Mouse (Mus musculus) neural tube, embryonic 14.5 days (tissue): Measurements from ENCODE around the gene Mknk2. TPM values are rescaled to one million over a fixed set of nuclear protein-coding genes. Genes with fewer than 3 reads are reported as not detected.
A peak's percentile ranks its signal among the peaks of the same experiment; 100 is the strongest.

Experiments
- ATAC-seq: fragments of 200-750 bp; cut with Nextera tagmentation; 2 replicates; pipeline ENCODE4 v1.8.0; 2017; ENCODE audit warnings: low read depth, mild to moderate bottlenecking, moderate TSS enrichment, moderate library complexity
- H3K27ac ChIP-seq: fragments of 300-500 bp; sonication (generic); 2 replicates; pipeline ENCODE4 v1.5.1; 2014; ENCODE audit warnings: low read depth, mild to moderate bottlenecking, control low read depth, low read length, moderate library complexity, mixed read lengths
- H3K27me3 ChIP-seq: fragments of 300-500 bp; sonication (generic); 2 replicates; pipeline ENCODE4 v1.6.1; 2014; ENCODE audit warnings: low read length; ENCODE audit not compliant: control insufficient read depth, insufficient read depth
- H3K36me3 ChIP-seq: fragments of 300-500 bp; sonication (generic); 2 replicates; pipeline ENCODE4 v1.6.1; 2014; ENCODE audit warnings: low read length, mixed read lengths; ENCODE audit not compliant: control insufficient read depth, insufficient read depth
- H3K4me1 ChIP-seq: fragments of 300-500 bp; sonication (generic); 2 replicates; pipeline ENCODE4 v1.6.1; 2014; ENCODE audit warnings: low read length; ENCODE audit not compliant: control insufficient read depth, insufficient read depth
- H3K4me2 ChIP-seq: fragments of 300-500 bp; sonication (generic); 2 replicates; pipeline ENCODE4 v1.6.1; 2014; ENCODE audit warnings: mild to moderate bottlenecking, low read depth, low read length, control low read depth
- H3K4me3 ChIP-seq: fragments of 300-500 bp; sonication (generic); 2 replicates; pipeline ENCODE4 v1.5.1; 2014; ENCODE audit warnings: low read depth, low read length, control low read depth, mixed read lengths
- H3K9ac ChIP-seq: fragments of 300-500 bp; sonication (generic); replicated peaks from 2 replicates; pipeline ENCODE4 v1.6.1; 2014; ENCODE audit warnings: low read depth, mild to moderate bottlenecking, control low read depth, low read length, mixed read lengths
- H3K9me3 ChIP-seq: fragments of 300-500 bp; sonication (generic); 2 replicates; pipeline ENCODE4 v1.6.1; 2016; ENCODE audit warnings: low read length; ENCODE audit not compliant: control insufficient read depth
- WGBS: fragments of 180-500 bp; shearing (Covaris S2); extraction: QIAGEN DNeasy Blood & Tissue Kit; methylation state at CpG from one replicate; pipeline ENCODE4 v1.1.7; 2014; 5-methylcytosine and 5-hydroxymethylcytosine counted together
- polyA plus RNA-seq: library from polyadenylated mRNA; unstranded; fragments of >200 nt; fragmentation: Nextera tagmentation; extraction: Ambion mirVana; gene quantifications from 2 replicates; pipeline ENCODE4 v1.2.1, GENCODE M21; 2014

Gene Mknk2
- polyA plus RNA-seq, 1 experiment from 2014 or later, result 43.1 TPM

DNA sequence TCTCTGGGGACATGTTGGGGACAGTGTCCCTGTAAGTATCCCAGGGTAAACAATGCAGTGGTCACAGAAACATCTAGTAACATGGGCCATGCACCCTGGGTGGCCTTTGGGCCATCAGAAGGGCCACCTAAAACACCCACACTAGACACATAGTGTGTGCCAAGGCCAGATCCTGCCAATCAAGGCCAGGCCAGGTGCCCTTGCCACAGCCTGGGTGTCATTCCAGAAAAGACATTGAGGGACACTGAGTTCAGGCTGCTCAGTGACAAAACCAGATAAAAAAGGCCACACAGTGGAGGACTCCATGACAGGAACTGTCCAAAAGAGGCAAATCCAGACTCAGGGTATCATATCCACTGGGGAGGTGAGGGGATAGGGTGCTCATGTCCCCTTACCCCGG is 5.7 kb upstream of the Mknk2 start:
- no peaks in the 10 kb centered on the region for H3K27me3 ChIP-seq
- H3K9me3 ChIP-seq, result no peaks in the 10 kb centered on the region
- WGBS, result 100% methylated on average over 1 of the region's 1 CpGs
- no peak overlapping the region for H3K27ac ChIP-seq
- no peak for ATAC-seq
- H3K4me3 ChIP-seq, result no peak overlapping the region
- H3K4me2 ChIP-seq, result no peak overlapping the region
- no peak overlapping the region for H3K9ac ChIP-seq
- peaks cover 22% of the 10 kb centered on the region for H3K36me3 ChIP-seq
- H3K4me1 ChIP-seq, result peaks cover 2% of the 10 kb centered on the region; the same call in 1 of the 2 replicates

DNA sequence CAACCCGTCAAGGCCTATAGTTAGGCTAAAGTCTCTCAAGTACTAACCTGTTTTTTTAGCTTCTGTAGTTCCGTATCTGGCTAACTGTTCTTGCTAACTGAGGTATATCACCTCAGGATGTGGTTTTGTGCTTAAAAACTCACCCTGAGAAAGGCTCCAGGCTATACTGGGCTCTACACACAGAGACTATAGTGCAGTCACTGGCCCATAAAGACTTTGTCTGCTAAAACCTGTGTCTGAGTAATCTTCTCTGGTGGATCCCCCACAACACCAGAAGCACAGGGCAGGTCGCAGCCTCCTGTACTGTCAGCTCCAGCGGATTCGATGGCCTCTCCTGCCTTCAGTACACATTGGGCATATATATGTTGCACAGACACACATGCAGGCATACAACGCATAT is 4.1 kb upstream of the Mknk2 start:
- H3K4me1 ChIP-seq, result peaks cover 19% of the 10 kb centered on the region
- no peak overlapping the region for H3K4me2 ChIP-seq
- 96% methylated on average over 6 of the region's 6 CpGs for WGBS
- H3K27me3 ChIP-seq, result no peaks in the 10 kb centered on the region
- H3K9ac ChIP-seq, result no peak overlapping the region
- H3K4me3 ChIP-seq, result no peak overlapping the region
- H3K27ac ChIP-seq, result no peak overlapping the region
- H3K36me3 ChIP-seq, result peaks cover 17% of the 10 kb centered on the region
- H3K9me3 ChIP-seq, result no peaks in the 10 kb centered on the region
- ATAC-seq, result no peak

DNA sequence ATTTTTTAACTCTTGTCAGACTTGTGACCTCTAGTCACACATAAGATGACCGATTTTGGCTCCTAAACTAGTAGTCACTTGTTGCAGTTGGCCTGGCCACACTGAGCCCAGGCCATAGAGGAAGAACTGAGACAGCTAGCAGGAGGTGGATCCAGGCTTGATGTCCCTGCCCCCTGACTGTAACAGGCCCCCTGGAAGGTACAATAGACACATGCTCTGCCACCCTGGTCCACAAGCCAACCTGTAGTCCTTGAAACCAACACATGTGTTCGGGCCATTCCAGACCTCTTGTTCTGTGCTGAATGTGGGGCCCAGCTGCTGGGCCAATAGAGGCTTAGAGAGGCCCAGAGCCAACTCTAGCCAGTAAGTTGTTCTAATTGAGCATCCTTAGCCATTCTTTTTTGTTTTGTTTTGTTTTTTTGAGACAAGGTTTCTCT is 2.4 kb upstream of the Mknk2 start:
- WGBS, result 86% methylated on average over 2 of the region's 2 CpGs
- no peaks in the 10 kb centered on the region for H3K27me3 ChIP-seq
- no peaks in the 10 kb centered on the region for H3K9me3 ChIP-seq
- H3K27ac ChIP-seq, result no peak overlapping the region
- no peak overlapping the region for H3K4me2 ChIP-seq
- H3K9ac ChIP-seq, result no peak overlapping the region
- ATAC-seq, result no peak
- peaks cover 19% of the 10 kb centered on the region for H3K4me1 ChIP-seq
- H3K4me3 ChIP-seq, result no peak overlapping the region
- peaks cover under 1% of the 10 kb centered on the region for H3K36me3 ChIP-seq

DNA sequence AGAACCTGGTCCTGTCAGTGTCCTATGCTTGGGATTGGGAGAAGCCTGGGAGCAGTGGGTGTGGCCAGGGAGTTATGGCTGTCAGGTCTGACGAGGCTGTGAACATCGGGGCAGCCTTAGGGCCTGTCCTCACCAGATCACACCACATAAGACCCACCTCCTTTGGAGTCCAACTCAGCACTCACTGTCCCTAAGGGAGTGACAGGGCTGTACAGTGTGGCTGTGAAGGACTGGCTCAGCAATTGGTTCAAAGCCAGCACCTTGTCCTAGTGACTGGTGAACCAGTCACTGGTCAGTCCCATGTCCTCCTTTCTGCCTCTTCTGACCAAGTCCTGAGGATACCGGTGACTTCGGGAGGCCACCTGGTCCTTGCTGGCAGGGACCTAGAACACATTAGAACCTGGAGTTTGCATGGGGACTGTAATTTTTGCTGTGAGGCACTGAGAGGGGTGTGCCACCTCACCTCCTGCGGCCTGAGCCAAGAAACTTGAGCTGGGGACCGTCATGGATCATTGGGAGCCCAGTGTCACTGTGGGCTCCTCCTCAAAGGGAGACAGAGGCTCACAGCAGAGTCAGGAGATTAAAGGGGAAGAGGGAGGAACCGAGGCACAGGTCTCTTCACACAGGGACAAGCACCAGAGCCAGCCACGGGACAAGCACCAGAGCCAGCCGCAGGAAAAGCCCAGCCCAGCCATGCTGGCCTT is 1.8 kb upstream of the Mknk2 start:
- no peaks in the 10 kb centered on the region for H3K36me3 ChIP-seq
- no peaks in the 10 kb centered on the region for H3K9me3 ChIP-seq
- no peak for ATAC-seq
- H3K4me1 ChIP-seq, result peaks cover 25% of the 10 kb centered on the region
- no peak overlapping the region for H3K9ac ChIP-seq
- no peak overlapping the region for H3K27ac ChIP-seq
- 62% methylated on average over 9 of the region's 9 CpGs for WGBS
- H3K4me2 ChIP-seq, result no peak overlapping the region
- no peaks in the 10 kb centered on the region for H3K27me3 ChIP-seq
- H3K4me3 ChIP-seq, result no peak overlapping the region

DNA sequence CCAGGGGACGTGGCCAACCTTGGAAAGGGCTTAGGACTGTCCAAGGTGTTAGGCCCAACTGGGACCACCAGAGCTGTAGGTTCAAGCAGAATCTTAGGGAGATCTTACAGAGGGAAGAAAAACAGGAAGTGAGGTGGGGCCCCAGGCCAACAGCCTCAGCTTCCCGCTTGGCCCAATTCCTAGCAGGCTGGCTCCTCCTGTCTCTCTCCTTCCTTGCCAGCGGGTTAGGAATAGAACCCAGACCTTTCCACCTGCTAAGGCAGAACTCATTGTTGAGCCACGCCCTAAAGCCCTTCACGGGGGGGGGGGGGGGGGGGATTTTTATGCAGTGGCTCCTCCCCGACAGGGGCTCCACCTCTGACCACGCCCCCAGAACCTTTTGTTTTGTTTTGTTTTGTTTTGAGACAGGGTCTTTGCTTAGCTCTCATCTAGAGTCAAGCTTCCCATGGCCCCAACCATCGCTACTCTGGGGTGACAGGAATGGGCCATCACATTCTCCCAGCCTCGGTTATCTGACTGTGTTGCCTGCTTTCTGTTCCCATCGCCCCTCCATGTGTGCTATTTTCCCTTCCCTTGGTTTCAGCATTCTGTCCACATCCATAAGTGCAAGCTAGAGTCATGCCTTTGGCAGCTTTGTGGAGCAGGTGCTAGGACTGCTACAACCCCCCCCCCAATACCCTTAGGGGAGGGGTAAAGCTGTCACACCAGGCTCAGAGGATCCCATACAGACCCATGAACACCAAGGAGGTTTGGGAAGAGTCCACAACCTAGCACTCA is 877 bp upstream of the Mknk2 start:
- H3K27ac ChIP-seq, result peak overlapping the region; percentile 30
- H3K9me3 ChIP-seq, result no peaks in the 10 kb centered on the region
- no peak overlapping the region for H3K4me2 ChIP-seq
- ATAC-seq, result no peak
- H3K4me1 ChIP-seq, result peaks cover 34% of the 10 kb centered on the region
- H3K27me3 ChIP-seq, result no peaks in the 10 kb centered on the region
- no peaks in the 10 kb centered on the region for H3K36me3 ChIP-seq
- no peak overlapping the region for H3K9ac ChIP-seq
- no peak overlapping the region for H3K4me3 ChIP-seq
- WGBS, result 69% methylated on average over 7 of the region's 10 CpGs

DNA sequence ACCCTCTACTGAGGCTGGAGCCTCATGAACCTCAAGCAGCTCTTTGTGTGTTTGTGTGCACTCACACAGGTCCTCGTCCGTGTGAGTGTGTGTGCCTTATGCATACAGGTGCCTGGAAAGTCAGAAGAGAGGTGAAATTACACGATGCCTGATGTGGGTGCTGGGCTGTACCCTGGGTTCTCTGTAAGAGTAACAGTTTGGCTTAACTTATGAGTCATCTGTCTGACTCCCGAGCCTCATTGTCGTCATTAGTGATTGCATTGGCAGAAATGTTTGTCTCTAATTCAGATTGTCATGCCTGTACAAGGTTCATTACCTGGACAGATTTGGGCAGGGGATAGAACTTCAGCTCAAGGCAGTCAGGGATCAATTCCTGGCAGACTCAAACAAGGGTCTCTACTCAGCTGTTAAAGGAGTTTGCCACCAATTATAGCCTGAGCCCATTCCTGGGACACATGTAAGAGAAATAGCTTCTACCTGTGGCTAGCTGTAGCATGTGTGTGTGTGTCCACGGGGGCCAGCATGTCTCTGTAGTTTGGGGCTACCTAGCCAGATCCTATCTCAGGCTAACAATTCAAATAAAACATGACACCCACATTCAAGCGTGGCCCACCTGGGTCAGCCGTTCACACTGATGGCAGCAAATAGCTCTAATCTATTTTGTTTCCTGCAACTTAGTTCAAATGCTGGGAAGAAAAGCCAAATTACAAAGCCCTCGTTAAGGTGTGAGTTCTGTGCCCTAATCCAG is 610 bp downstream of the Mknk2 start:
- Histone ChIP-seq H3K4me1 (peaks cover 49% of the 10 kb centered on the region), H3K36me3 (no peaks in the 10 kb centered on the region), H3K27me3 (no peaks in the 10 kb centered on the region), H3K9me3 (no peaks in the 10 kb centered on the region), H3K4me2 (peak overlapping the region; percentile 60), H3K4me3 (peak overlapping the region; percentile 95), H3K9ac (peak overlapping the region; percentile 55), H3K27ac (peak overlapping the region; percentile 89)
- ATAC-seq, result no peak
- WGBS, result 38% methylated on average over 9 of the region's 9 CpGs

DNA sequence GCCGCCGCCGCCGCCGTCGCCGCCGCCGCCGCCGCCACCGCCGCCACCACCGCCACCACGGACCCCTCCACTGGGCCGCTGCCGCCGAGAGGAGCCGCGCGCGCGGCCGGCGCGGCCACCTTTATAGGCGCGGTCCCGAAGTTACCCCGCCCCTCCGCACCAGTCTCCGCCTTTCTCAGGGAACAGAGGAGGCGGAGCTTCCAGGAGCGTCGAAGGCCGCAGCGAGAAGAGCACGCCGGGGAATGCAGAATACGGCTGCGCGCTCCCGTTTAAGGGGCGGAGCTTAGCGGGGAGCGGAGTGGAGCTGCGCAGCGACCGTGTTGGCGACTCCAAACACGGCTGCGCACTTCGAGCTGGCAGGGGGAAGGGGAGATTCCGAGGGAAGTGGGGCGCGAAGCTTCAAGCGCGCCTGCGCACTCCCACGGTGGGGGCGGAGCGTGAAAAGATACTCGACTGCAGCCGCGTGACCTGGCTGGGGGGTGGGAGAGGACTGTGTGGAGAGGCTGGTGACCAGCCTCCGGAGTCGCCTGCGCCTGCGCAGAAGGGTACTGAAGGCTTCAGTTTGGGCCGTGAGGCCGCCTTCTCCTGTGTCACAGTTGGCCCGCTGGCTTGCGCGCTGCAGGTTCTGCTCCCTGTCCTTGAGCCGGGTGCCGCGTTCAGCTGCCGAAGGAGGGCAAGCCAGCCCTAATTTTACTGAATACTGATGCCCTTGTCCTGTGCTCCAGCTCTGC is 1.5 kb downstream of the Mknk2 start:
- Histone ChIP-seq H3K4me1 (peaks cover 51% of the 10 kb centered on the region), H3K9me3 (no peaks in the 10 kb centered on the region), H3K4me3 (peak overlapping the region; percentile 95), H3K4me2 (peak overlapping the region; percentile 91), H3K27ac (peak overlapping the region; percentile 89), H3K27me3 (no peaks in the 10 kb centered on the region), H3K36me3 (peaks cover 4% of the 10 kb centered on the region), H3K9ac (peak overlapping the region; percentile 93)
- peak; percentile 91 for ATAC-seq
- under 1% methylated on average over 53 of the region's 78 CpGs for WGBS

DNA sequence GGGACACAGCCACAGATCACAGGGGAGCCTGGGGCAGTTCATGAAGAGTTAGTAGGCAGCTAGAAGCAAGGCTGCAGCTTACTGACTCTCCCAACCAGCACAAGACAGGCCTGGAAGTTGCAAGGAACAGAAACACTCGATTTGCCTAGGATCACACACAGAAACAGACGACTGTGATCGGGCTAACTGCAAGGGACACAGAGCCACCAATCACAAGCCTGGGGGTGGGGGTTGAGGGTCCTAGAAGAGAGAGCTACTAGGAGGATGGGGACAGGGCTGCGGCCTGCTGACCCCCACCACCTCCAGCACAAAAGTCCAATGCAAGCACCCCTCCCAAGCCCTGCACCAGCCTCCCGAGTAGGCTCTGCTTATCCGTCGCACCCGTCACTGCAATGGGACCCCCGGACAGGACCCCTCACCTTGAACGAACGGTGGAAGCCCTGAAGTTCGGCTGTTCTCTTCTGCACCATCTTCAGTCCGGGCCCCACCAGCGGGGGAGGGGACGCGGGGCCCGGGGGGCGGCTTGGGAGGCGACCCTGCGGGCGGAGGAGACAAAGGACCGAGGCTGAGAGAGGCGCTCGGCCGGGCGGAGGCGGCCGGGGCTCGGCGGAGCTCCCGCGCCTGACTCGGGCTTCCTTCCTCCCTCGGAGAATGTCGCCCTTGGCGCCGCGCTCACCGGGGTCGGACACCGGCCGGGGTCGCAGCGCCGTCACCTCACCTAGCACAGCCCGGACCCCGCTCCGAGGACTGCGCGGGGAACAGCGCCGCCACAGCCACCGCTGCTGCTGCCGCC is 2.3 kb downstream of the Mknk2 start:
- H3K27ac ChIP-seq, result peak overlapping the region; percentile 89
- H3K4me2 ChIP-seq, result peak overlapping the region; percentile 91
- H3K9me3 ChIP-seq, result no peaks in the 10 kb centered on the region
- H3K4me1 ChIP-seq, result peaks cover 51% of the 10 kb centered on the region
- peak; percentile 31 for ATAC-seq
- peak overlapping the region; percentile 95 for H3K4me3 ChIP-seq
- WGBS, result under 1% methylated on average over 32 of the region's 54 CpGs
- H3K9ac ChIP-seq, result peak overlapping the region; percentile 93
- peaks cover 10% of the 10 kb centered on the region for H3K36me3 ChIP-seq
- no peaks in the 10 kb centered on the region for H3K27me3 ChIP-seq
